Mouse (Mus musculus): ENCODE results near the gene Atp2b4. TPM values are rescaled to one million over a fixed set of nuclear protein-coding genes. Genes with fewer than 3 reads are reported as not detected.

The Atp2b4 gene
- total and polyA plus RNA-seq, 3 experiments: 18.8 to 21.1 TPM; not detected in 1

- Histone ChIP-seq H3K9ac (ENCODE audit: control insufficient read depth, low read depth, low read length, poor library complexity, severe bottlenecking) (peak overlapping the region; percentile 51), H3K27me3 (ENCODE audit: control insufficient read depth in 1 of 2, insufficient read depth in 2 of 2, low read length in 2 of 2) (no peaks in the 10 kb centered on the region), H3K9me3 (replicated peaks; ENCODE audit: insufficient read depth, low read length) (no peaks in the 10 kb centered on the region), H3K79me2 (ENCODE audit: control insufficient read depth, insufficient read depth, low read length, poor library complexity) (peaks cover 9% of the 10 kb centered on the region), H3K36me3 (ENCODE audit: control insufficient read depth in 1 of 2, insufficient read depth in 2 of 2, low read length in 2 of 2) (peaks cover 0 to 31% of the 10 kb centered on the region in 2 experiments; a peak in 2 of 4 replicates), H3K27ac (ENCODE audit: control insufficient read depth, low read depth, low read length) (peak overlapping the region; percentile 85), H3K4me1 (ENCODE audit: control insufficient read depth in 1 of 2, insufficient read depth in 2 of 2, low read length in 2 of 2) (peaks cover 19 to 46% of the 10 kb centered on the region in 2 experiments), H3K4me3 (ENCODE audit: control insufficient read depth in 1 of 2, insufficient read depth in 1 of 2, low read depth in 2 of 2, low read length in 2 of 2) (peak overlapping the region; percentile 61 to 94)
- TF ChIP-seq RAD21 (IDR thresholded peaks at IDR 0.05; ENCODE audit: low read depth, low read length): no peak
- TF ChIP-seq POLR2A (IDR thresholded peaks at IDR 0.05; ENCODE audit: control insufficient read depth in 1 of 2, insufficient read depth in 1 of 2, low read depth in 1 of 2, low read length in 2 of 2, poor library complexity in 1 of 2): 0 out of 4 replicates have a peak, but pooled peaks of 1 of the 2 experiments have one; percentile 28
- no peak for DNase-seq (ENCODE audit: low read depth, low spot score)
Observed at GRCm38 (mm10) chr1:133800512-133800911, 329 bp downstream of the Atp2b4 start.

GRCm38 (mm10) chr1:133799686-133800445, 975 bp downstream of the Atp2b4 start:
- H3K4me3 ChIP-seq (ENCODE audit: control insufficient read depth in 1 of 2, insufficient read depth in 1 of 2, low read depth in 2 of 2, low read length in 2 of 2): peak overlapping the region; percentile 61 to 94
- peaks cover 19 to 51% of the 10 kb centered on the region in 2 experiments for H3K4me1 ChIP-seq (ENCODE audit: control insufficient read depth in 1 of 2, insufficient read depth in 2 of 2, low read length in 2 of 2)
- H3K36me3 ChIP-seq (ENCODE audit: control insufficient read depth in 1 of 2, insufficient read depth in 2 of 2, low read length in 2 of 2): peaks cover 0 to 35% of the 10 kb centered on the region in 2 experiments; a peak in 2 of 4 replicates
- H3K27ac ChIP-seq (ENCODE audit: control insufficient read depth, low read depth, low read length): peak overlapping the region; percentile 85
- H3K9me3 ChIP-seq (replicated peaks; ENCODE audit: insufficient read depth, low read length): no peaks in the 10 kb centered on the region
- TF ChIP-seq ZNF384 (IDR thresholded peaks at IDR 0.05; ENCODE audit: low read depth, low read length): no peak
- no peak for TF ChIP-seq MYB (IDR thresholded peaks at IDR 0.05; ENCODE audit: low read depth, low read length)
- TF ChIP-seq SIN3A (IDR thresholded peaks at IDR 0.05; ENCODE audit: low read length): peak; percentile 19
- TF ChIP-seq HCFC1 (IDR thresholded peaks at IDR 0.05; ENCODE audit: low read depth, low read length): no peak
- peak overlapping the region; percentile 54 for H3K9ac ChIP-seq (ENCODE audit: control insufficient read depth, low read depth, low read length, poor library complexity, severe bottlenecking)
- no peaks in the 10 kb centered on the region for H3K27me3 ChIP-seq (ENCODE audit: control insufficient read depth in 1 of 2, insufficient read depth in 2 of 2, low read length in 2 of 2)
- peak; percentile 41 for DNase-seq (ENCODE audit: low read depth, low spot score)
- peaks cover 9% of the 10 kb centered on the region for H3K79me2 ChIP-seq (ENCODE audit: control insufficient read depth, insufficient read depth, low read length, poor library complexity)

GRCm38 (mm10) chr1:133798821-133799415, 1.9 kb downstream of the Atp2b4 start:
- H3K9ac ChIP-seq (ENCODE audit: control insufficient read depth, low read depth, low read length, poor library complexity, severe bottlenecking): peak overlapping the region; percentile 54
- H3K4me3 ChIP-seq (ENCODE audit: control insufficient read depth in 1 of 2, insufficient read depth in 1 of 2, low read depth in 2 of 2, low read length in 2 of 2): peak overlapping the region; percentile 30 to 61
- H3K79me2 ChIP-seq (ENCODE audit: control insufficient read depth, insufficient read depth, low read length, poor library complexity): peaks cover 9% of the 10 kb centered on the region

More at GRCm38 (mm10) chr1:133798821-133799415, 1.9 kb downstream of the Atp2b4 start:
- H3K4me1 ChIP-seq (ENCODE audit: control insufficient read depth in 1 of 2, insufficient read depth in 2 of 2, low read length in 2 of 2): peaks cover 21 to 51% of the 10 kb centered on the region in 2 experiments
- peak overlapping the region; percentile 14; the same call in 1 of the 2 replicates for H3K27ac ChIP-seq (ENCODE audit: control insufficient read depth, low read depth, low read length)
- no peaks in the 10 kb centered on the region for H3K9me3 ChIP-seq (replicated peaks; ENCODE audit: insufficient read depth, low read length)
- peaks cover 0 to 38% of the 10 kb centered on the region in 2 experiments; a peak in 2 of 4 replicates for H3K36me3 ChIP-seq (ENCODE audit: control insufficient read depth in 1 of 2, insufficient read depth in 2 of 2, low read length in 2 of 2)
- DNase-seq (ENCODE audit: low read depth, low spot score): no peak
- no peak for TF ChIP-seq TCF12 (IDR thresholded peaks at IDR 0.05; ENCODE audit: low read depth, low read length)
- 0 out of 4 replicates have a peak, but pooled peaks of 1 of the 2 experiments have one; percentile 7 for TF ChIP-seq EP300 (IDR thresholded peaks at IDR 0.05; ENCODE audit: low read depth in 1 of 2, low read length in 2 of 2)
- H3K27me3 ChIP-seq (ENCODE audit: control insufficient read depth in 1 of 2, insufficient read depth in 2 of 2, low read length in 2 of 2): no peaks in the 10 kb centered on the region

Data from MEL (cell line).